Mouse (Mus musculus) G1E (cell line): ENCODE data around the gene Lrrn4cl. TPM values are rescaled to one million over a fixed set of nuclear protein-coding genes. Genes with fewer than 3 reads are reported as not detected.
"Not testable (repeated sequence)": the region's sequence is repeated elsewhere in the genome, so short reads cannot be mapped to it uniquely, and the experiment has no call there.

Source experiments
- ATAC-seq: 2 replicates; pipeline ENCODE4 v1.8.0; 2016; ENCODE audit warnings: mild to moderate bottlenecking; ENCODE audit not compliant: insufficient number of reproducible peaks, poor library complexity, low FRiP score, severe bottlenecking; ENCODE audit errors: extremely low read depth
- DNase-seq: peaks from one replicate; pipeline ENCODE4 v3.0.0; 2012; ENCODE audit warnings: low spot score
- H3K27me3 ChIP-seq: 2 replicates; pipeline ENCODE4 v1.6.1; 2012; ENCODE audit warnings: mild to moderate bottlenecking, low read length, inconsistent platforms; ENCODE audit not compliant: insufficient read depth
- H3K36me3 ChIP-seq: replicated peaks from 2 replicates; pipeline ENCODE3; 2012; ENCODE audit warnings: mild to moderate bottlenecking, inconsistent platforms
- H3K4me1 ChIP-seq: 2 replicates; pipeline ENCODE4 v1.6.1; 2012; ENCODE audit warnings: low read depth, low read length, inconsistent platforms, mixed read lengths; ENCODE audit not compliant: insufficient read depth
- H3K4me3 ChIP-seq: 2 replicates; pipeline ENCODE4 v1.5.1; 2012; ENCODE audit warnings: low read depth, mild to moderate bottlenecking, inconsistent platforms, low read length, moderate library complexity, mixed read lengths
- H3K9me3 ChIP-seq: replicated peaks from 2 replicates; pipeline ENCODE4 v1.6.1; 2012; ENCODE audit warnings: inconsistent platforms
- CTCF ChIP-seq: IDR thresholded peaks from 2 replicates; pipeline ENCODE4 v1.5.1; 2012; ENCODE audit warnings: low read depth, low read length, inconsistent platforms, mixed read lengths
- GATA1 ChIP-seq: IDR thresholded peaks from 2 replicates; pipeline ENCODE4 v1.6.1; 2012; ENCODE audit warnings: borderline replicate concordance, low read length, inconsistent platforms, mixed read lengths
- GATA2 ChIP-seq: IDR thresholded peaks from 2 replicates; pipeline ENCODE4 v1.6.1; 2012; ENCODE audit warnings: low read depth, low read length, inconsistent platforms, borderline replicate concordance
- POLR2AphosphoS5 ChIP-seq: IDR thresholded peaks from 2 replicates; pipeline ENCODE4 v1.6.1; 2012; ENCODE audit warnings: low read depth, low read length, inconsistent platforms; ENCODE audit not compliant: insufficient replicate concordance
- TAL1 ChIP-seq: conservative IDR thresholded peaks from 2 replicates; pipeline ENCODE4 v1.6.1; 2012; ENCODE audit warnings: low read depth, low read length, inconsistent platforms, mixed read lengths
- polyA plus RNA-seq: library from polyadenylated mRNA; stranded (reverse); fragments of >175 nt; gene quantifications from 2 replicates; pipeline ENCODE4 v1.2.3, GENCODE M21; 2012
- total RNA-seq, 2 experiments: library from RNA; stranded (forward) in 1 of 2; stranded (reverse) in 1 of 2; fragments of 200-1000 nt in 1 of 2; fragments of >200 nt in 1 of 2; fragmentation: Nextera tagmentation in 1 of 2; gene quantifications; 2 replicates each; pipeline ENCODE4 v1.2.3; 2014 to 2017

The Lrrn4cl gene
- total and polyA plus RNA-seq, 3 experiments: 0.16 TPM; not detected in 2

DNA sequence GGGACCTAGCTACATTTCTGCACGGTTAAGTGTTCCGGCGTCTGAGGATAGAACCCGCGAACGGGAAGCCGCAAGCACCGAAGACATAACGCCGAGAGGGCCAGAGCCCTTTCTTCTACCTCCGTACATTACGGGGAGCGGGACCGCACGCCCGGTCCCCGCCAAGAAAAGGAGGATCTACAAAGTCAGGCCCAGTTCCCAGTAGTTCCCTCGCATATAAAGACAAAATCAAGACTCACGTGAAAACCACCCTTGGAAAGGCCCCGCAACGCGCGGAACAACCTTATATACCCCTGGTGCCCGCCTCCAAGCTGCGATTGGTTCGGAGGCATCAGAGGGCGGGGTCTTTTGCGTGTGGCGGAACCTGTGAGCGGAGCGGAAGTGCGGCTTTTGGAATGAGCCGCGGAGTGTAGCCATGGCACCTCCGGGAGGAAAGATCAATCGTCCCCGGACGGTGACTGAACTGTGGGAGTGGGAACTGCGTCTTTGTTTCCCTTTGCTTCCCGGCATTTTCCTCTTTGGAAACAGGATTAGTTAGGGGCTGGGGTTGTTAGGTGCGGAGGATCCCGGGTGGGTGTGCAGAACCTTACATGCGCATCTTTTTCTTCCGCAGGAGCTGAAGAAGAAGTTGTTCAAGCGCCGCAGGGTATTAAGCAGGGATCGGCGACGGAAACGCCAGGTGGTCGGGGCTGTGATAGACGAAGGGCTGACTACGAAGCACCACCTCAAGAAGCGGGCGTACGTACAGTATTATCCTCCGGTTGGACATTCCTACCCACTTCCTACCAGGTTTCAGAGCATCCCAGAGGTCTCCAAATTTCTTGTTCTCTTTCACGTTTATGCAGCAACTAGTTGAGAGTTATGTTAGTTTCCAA, 38.2 kb downstream of the Lrrn4cl start, which contains the start of the genes 1810009A15Rik and Gm49416:
Gene 1810009A15Rik (plus strand): TSS at position 343 of the 875 bp plus-strand sequence.
Gene Gm49416 (plus strand): TSS at position 416 of the 875 bp plus-strand sequence.
- peaks cover 42% of the 10 kb centered on the region for H3K4me1 ChIP-seq
- ATAC-seq: peak; percentile 84

GRCm38 (mm10) chr19:8892829-8893766, 42.5 kb downstream of the Lrrn4cl start, which contains the start of gene Ints5:
Gene Ints5 (plus strand): TSS chr19:8893005.
- ATAC-seq (0 out of 2 replicates have a peak, but pooled peaks have one; percentile 40), DNase-seq (peak; percentile 76)
- Histone ChIP-seq H3K4me1 (peaks cover 63% of the 10 kb centered on the region), H3K36me3 (peaks cover 54% of the 10 kb centered on the region), H3K4me3 (peak within 1 kb of the TSS; percentile 82), H3K27me3 (no peaks in the 10 kb centered on the region), H3K9me3 (peaks cover 5% of the 10 kb centered on the region)
- TF ChIP-seq POLR2AphosphoS5: no peak
- TF ChIP-seq TAL1: no peak
- no peak for TF ChIP-seq CTCF
- no peak for TF ChIP-seq GATA1
- no peak for TF ChIP-seq GATA2

More for the DNA sequence above, 38.2 kb downstream of the Lrrn4cl start, which contains the start of the genes 1810009A15Rik and Gm49416:
- H3K9me3 ChIP-seq: no peaks in the 10 kb centered on the region
- TF ChIP-seq TAL1 (no peak), POLR2AphosphoS5 (0 out of 2 replicates have a peak, but pooled peaks have one; percentile 64), GATA2 (no peak)
- H3K27me3 ChIP-seq: no peaks in the 10 kb centered on the region
- peak within 1 kb of the TSS; percentile 78 for H3K4me3 ChIP-seq
- H3K36me3 ChIP-seq: peaks cover 28% of the 10 kb centered on the region
- DNase-seq: peak; percentile 82

- H3K9me3 ChIP-seq: peaks cover 5% of the 10 kb centered on the region
- H3K27me3 ChIP-seq: no peaks in the 10 kb centered on the region
- TF ChIP-seq GATA1: no peak
- no peak for TF ChIP-seq TAL1
- no peak for TF ChIP-seq POLR2AphosphoS5
- TF ChIP-seq GATA2: no peak
- no peak for TF ChIP-seq CTCF
- DNase-seq: no peak
- H3K36me3 ChIP-seq: peaks cover 60% of the 10 kb centered on the region
- peak overlapping the region; percentile 95; the same call in 1 of the 2 replicates for H3K4me3 ChIP-seq
- H3K4me1 ChIP-seq: peaks cover 73% of the 10 kb centered on the region
- ATAC-seq: no peak
Measured at GRCm38 (mm10) chr19:8895397-8895960, 44.9 kb downstream of the Lrrn4cl start.

DNA sequence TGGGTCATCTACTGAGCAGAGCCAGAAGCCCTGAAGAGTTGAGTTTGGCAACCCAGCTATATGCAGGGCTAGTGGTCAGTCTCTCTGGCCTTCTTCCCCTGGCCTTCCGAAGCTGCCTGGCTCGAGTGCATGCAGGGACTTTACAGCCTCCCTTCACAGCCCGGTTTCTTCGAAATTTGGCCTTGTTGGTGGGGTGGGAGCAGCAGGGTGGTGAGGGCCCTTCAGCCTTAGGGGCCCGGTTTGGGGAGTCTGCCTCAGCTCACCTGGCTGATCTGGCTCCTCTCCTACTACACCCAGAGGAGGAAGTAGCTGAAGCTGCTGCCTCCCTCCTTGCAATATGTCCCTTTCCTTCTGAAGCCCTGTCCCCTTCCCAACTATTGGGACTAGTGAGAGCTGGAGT, 45.7 kb downstream of the Lrrn4cl start:
- peaks cover 73% of the 10 kb centered on the region for H3K4me1 ChIP-seq
- H3K36me3 ChIP-seq: peaks cover 60% of the 10 kb centered on the region
- ATAC-seq: not testable (repeated sequence)

DNA sequence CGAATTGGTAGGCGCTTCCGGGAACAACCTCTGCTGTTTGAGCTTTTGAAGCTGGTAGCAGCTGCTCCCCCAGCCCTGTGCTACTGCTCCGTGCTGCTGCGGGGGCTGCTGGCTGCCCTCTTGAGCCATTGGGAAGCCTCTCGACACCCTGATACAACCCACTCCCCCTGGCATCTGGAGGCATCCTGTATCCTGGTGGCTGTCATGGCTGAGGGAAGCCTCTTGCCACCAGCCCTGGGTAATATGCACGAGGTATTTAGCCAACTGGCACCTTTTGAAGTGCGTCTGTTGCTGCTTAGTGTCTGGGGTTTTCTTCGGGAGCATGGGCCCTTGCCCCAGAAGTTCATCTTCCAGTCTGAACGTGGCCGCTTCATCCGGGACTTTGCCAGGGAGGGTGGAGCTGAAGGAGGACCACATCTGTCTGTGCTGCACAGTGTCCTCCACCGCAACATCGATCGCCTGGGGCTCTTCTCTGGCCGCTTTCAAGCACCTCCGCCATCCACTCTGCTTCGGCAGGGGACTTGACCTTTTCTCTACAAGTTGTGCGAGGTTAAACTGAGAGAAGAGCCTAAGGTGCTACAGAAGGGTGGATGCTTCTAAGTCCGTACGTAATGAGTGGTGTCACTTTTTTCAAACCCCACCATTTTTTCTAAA, 46.8 kb downstream of the Lrrn4cl start:
- not testable (repeated sequence) for H3K27me3 ChIP-seq, H3K9me3 ChIP-seq, ATAC-seq, DNase-seq
- peaks cover 69% of the 10 kb centered on the region for H3K4me1 ChIP-seq
- H3K36me3 ChIP-seq: peaks cover 62% of the 10 kb centered on the region
- peak overlapping the region; percentile 95 for H3K4me3 ChIP-seq

More for the DNA sequence above, 45.7 kb downstream of the Lrrn4cl start:
- DNase-seq, H3K27me3 ChIP-seq, H3K9me3 ChIP-seq: not testable (repeated sequence)
- H3K4me3 ChIP-seq: peak overlapping the region; percentile 95; the same call in 1 of the 2 replicates
